Mouse (Mus musculus): ENCODE data around the gene Cwc27.

GRCm38 (mm10) chr13:104747032-104747431 is 69.9 kb downstream of the Cwc27 start:
- TF ChIP-seq POLR2A (IDR thresholded peaks at IDR 0.05; ENCODE audit: extremely low read depth, insufficient read depth, low read length) (no peak), CTCF (IDR thresholded peaks at IDR 0.05; ENCODE audit: low read depth, low read length) (no peak)

Measured in liver, adult 2 months (tissue).